Mouse (Mus musculus) cerebellum, adult 2 months (tissue): ENCODE data around the gene Anpep. TPM values are rescaled to one million over a fixed set of nuclear protein-coding genes. Genes with fewer than 3 reads are reported as not detected.

Experiments
- DNase-seq, 2 experiments: peaks; one replicate each; pipeline ENCODE4 v3.0.0; 2021
- H3K27ac ChIP-seq: fragments of 200-500 bp; 2 replicates; pipeline ENCODE4 v1.5.1; 2012; ENCODE audit warnings: low read length, control low read depth, inconsistent platforms; ENCODE audit not compliant: insufficient read depth
- H3K27me3 ChIP-seq: fragments of 200-500 bp; 2 replicates; pipeline ENCODE4 v1.6.1; 2012; ENCODE audit warnings: inconsistent platforms, mild to moderate bottlenecking, low read length, moderate library complexity; ENCODE audit not compliant: control insufficient read depth, insufficient read depth
- H3K4me1 ChIP-seq: fragments of 200-500 bp; 2 replicates; pipeline ENCODE4 v1.6.1; 2011; ENCODE audit warnings: low read length; ENCODE audit not compliant: control insufficient read depth, insufficient read depth
- H3K4me3 ChIP-seq: fragments of 200-500 bp; replicated peaks from 2 replicates; pipeline ENCODE3; 2011; ENCODE audit warnings: mild to moderate bottlenecking, low read depth, low read length, control low read depth; ENCODE audit not compliant: insufficient read depth
- CTCF ChIP-seq: fragments of 200-500 bp; IDR thresholded peaks from 2 replicates; pipeline ENCODE4 v1.5.1; 2011; ENCODE audit warnings: low read depth, mild to moderate bottlenecking, control low read depth, low read length, moderate library complexity, borderline replicate concordance; ENCODE audit not compliant: insufficient read depth
- POLR2A ChIP-seq: fragments of 200-500 bp; IDR thresholded peaks from 2 replicates; pipeline ENCODE4 v1.6.1; 2011; ENCODE audit warnings: low read length, control low read depth, borderline replicate concordance; ENCODE audit not compliant: insufficient read depth
- WGBS: fragments of 180-500 bp; shearing (Covaris S2); methylation state at CpG from one replicate; pipeline ENCODE4 v1.1.7; 2018; 5-methylcytosine and 5-hydroxymethylcytosine counted together
- polyA plus RNA-seq: library from polyadenylated mRNA; depleted of rRNA; stranded (reverse); fragments of >200 nt; gene quantifications from 2 replicates; pipeline ENCODE4 v1.2.3, GENCODE M21; 2012

The Anpep gene
- polyA plus RNA-seq, 1 experiment = 3.0 TPM

DNA sequence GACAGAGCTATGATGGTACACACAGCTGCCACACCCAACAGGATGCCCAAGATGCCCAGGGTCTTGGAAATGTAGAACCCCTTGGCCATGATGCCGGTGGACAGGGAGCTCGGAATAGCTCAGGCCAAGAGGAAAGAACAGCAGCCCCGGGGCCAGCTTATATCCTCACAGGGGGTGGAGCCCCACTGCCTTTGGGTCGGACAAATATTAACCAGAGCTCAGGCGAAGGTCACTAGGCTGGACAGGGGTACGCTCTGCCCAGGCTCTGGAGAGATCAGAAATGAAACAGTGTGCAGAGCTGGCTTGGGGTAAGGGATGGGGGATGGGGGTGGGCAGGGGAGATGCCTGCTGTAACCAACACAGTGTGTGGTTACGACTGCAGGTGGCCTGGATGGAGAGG is 18.7 kb downstream of the Anpep start:
- no peak for DNase-seq
- WGBS = 68% methylated on average over 7 of the region's 7 CpGs
- Histone ChIP-seq H3K4me1 (peaks cover 5% of the 10 kb centered on the region; the same call in 1 of the 2 replicates), H3K27ac (no peak overlapping the region), H3K27me3 (no peaks in the 10 kb centered on the region), H3K4me3 (no peak overlapping the region)
- TF ChIP-seq POLR2A (no peak), CTCF (no peak)

DNA sequence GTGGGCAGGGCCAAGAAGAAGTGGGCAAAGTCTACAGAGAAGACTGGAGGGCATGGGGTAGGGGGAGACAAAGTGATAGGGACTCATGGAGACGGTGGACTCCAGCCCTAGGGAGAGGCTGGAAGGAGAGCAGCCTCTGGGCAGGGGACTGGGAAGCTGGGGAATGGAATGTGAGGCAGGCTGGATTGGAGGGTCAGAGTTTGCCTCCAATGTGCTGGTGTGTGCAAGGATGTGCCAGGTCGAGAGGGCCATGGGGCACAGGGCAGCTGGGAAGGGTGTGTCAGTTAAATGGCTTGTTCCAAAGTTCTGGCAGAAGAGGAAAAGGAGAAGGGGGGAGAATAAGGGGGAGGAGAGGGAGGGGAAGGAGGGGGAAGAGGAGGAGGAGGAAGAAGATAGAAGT is 23.6 kb downstream of the Anpep start:
- Histone ChIP-seq H3K4me3 (no peak overlapping the region), H3K4me1 (no peaks in the 10 kb centered on the region), H3K27ac (no peak overlapping the region), H3K27me3 (no peaks in the 10 kb centered on the region)
- no peak for DNase-seq
- 56% methylated on average over 2 of the region's 2 CpGs for WGBS
- TF ChIP-seq CTCF (no peak), POLR2A (no peak)

DNA sequence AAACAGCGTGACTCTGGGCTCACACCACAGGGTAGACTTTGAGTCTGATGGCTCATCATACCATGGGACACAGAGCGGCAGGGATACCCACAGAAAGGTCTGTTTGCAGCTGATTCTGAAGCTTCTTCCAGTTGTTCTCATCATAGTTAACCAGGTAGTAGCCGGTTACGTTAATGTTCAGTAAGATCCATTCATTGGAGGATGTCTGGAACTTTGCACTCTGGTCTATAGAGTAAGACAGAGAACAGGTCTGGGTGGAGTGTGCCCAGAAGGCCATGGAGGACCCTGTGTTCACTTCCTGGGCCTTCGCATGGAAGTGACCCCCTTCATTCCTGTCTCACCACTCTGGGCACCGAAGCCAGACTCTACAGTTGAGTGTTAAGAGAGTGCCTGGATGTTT is 25.7 kb downstream of the Anpep start:
- no peak for TF ChIP-seq POLR2A
- TF ChIP-seq CTCF = no peak
- no peaks in the 10 kb centered on the region for H3K27me3 ChIP-seq
- H3K27ac ChIP-seq = no peak overlapping the region
- no peak for DNase-seq
- no peak overlapping the region for H3K4me3 ChIP-seq
- no peaks in the 10 kb centered on the region for H3K4me1 ChIP-seq
- WGBS = 98% methylated on average over 6 of the region's 6 CpGs

DNA sequence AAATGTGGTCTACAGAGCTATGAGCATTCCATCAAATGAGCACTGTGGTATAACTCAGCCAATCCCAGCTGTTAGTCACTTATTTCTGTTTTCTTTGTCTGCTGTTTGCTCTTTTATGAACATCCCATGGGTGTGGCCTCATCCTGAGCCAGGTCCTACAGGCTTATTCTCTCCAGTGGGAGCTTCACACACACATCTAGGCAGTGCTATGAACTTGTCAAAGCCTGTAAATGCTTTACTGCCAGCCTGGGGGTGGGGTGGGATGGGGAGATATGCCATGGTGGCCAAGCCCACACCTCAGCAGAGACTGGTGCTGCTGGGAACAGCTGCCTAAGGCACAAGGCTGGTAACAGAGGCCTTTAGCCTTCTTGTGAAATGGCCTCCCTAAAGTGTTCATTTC is 27.9 kb downstream of the Anpep start:
- Histone ChIP-seq H3K27ac (no peak overlapping the region), H3K4me1 (no peaks in the 10 kb centered on the region), H3K27me3 (no peaks in the 10 kb centered on the region), H3K4me3 (no peak overlapping the region)
- no peak for DNase-seq
- no peak for TF ChIP-seq CTCF
- TF ChIP-seq POLR2A = no peak

DNA sequence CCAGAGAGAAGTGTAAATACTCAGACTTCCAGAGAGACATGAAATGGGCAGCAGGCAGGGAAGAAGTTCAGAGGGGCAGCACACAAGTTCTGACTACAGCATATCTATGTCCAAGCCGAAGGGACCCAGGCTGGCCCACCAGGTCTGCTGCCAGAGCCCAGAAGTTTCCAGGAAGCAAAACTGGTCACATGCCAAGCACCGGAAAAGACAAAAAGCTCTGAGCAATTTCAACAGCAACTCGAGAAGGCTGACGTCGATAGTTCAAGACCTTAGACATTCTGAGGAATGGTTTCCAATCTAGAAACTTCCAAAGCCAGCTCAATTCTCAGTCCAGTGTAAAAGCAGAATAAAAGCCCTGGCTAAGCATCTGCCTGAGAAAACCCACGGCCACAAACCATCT is 29.3 kb downstream of the Anpep start:
- Histone ChIP-seq H3K27ac (no peak overlapping the region), H3K4me3 (no peak overlapping the region), H3K27me3 (no peaks in the 10 kb centered on the region), H3K4me1 (no peaks in the 10 kb centered on the region)
- TF ChIP-seq POLR2A (no peak), CTCF (no peak)
- no peak for DNase-seq
- WGBS = 31% methylated on average over 6 of the region's 6 CpGs

DNA sequence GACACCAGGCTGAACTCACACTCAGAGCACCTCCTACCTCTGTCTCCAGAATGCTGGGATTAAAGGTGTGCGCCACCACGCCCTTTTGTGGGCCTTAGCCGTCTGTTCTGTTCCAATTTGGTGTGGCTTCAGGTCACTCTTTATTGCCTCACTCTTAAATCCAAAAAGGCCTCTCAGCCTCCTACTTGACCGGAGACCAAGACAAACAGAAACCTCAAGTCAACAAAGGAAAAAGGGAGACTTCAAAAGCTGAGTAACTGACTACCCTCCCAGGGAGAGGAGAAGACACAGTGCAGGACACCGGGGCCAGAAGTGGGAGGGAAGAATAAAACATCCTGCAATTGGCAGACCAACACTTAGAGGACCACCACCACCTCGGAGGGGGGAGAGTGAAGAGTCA is 29.7 kb downstream of the Anpep start:
- DNase-seq = no peak
- Histone ChIP-seq H3K27ac (no peak overlapping the region), H3K4me1 (no peaks in the 10 kb centered on the region), H3K4me3 (no peak overlapping the region), H3K27me3 (no peaks in the 10 kb centered on the region)
- WGBS = 73% methylated on average over 6 of the region's 6 CpGs
- TF ChIP-seq CTCF (no peak), POLR2A (no peak)

DNA sequence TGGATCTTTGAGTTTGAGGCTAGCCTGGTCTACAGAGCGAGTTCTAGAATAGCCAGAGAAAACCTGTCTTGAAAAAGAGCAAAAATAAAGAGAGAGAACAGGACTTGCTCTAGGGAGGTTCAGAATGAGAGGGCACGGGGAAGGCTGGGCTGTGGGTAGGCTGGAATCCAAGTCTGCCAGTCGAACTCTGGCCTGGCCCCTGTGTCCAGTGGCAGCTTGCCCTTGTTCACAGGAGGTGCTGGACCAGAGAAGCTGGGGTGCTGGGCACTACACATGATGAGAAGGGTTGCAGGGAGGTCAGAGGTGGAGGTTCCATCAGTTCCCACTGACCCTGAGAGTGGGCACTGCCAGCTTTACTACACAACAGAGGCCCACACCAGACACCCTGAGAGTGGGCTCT is 32.5 kb downstream of the Anpep start:
- H3K27ac ChIP-seq = no peak overlapping the region
- no peak overlapping the region for H3K4me3 ChIP-seq
- no peak for DNase-seq
- TF ChIP-seq POLR2A (no peak), CTCF (no peak)
- 58% methylated on average over 3 of the region's 3 CpGs for WGBS
- no peaks in the 10 kb centered on the region for H3K27me3 ChIP-seq
- H3K4me1 ChIP-seq = no peaks in the 10 kb centered on the region

DNA sequence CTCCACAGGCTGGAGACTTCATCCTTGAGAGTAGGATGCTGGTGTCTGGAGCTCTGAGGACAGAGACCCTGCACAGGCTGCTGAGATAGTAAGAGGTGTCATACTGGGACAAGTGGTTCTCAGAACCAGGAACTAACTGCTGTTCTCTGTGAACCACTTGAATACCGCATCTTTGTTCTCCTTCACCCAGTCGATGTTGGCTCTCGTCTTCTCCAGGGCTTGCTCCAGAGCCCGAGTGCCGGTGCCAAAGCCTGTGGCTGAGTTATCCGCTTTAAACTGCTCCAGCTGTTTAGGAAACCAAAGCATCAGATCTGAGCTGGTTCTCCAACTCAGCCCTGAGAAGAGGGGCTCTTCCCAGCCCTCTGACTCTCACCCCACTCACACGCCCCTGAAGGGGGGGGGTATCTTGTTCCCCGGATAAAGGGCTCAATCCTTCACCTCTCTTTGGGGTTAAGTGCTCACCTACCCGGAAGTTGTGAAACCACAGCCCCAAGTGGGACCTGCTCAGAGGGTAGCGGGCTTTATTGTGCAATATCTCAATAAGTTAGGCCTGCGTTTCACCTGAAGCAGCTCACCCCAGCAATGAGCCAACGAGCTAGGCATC is 38.7 kb downstream of the Anpep start:
- DNase-seq = no peak
- TF ChIP-seq POLR2A (no peak), CTCF (no peak)
- Histone ChIP-seq H3K4me1 (no peaks in the 10 kb centered on the region; the same call in 1 of the 2 replicates), H3K27ac (no peak overlapping the region), H3K4me3 (no peak overlapping the region), H3K27me3 (no peaks in the 10 kb centered on the region)
- 68% methylated on average over 12 of the region's 12 CpGs for WGBS

DNA sequence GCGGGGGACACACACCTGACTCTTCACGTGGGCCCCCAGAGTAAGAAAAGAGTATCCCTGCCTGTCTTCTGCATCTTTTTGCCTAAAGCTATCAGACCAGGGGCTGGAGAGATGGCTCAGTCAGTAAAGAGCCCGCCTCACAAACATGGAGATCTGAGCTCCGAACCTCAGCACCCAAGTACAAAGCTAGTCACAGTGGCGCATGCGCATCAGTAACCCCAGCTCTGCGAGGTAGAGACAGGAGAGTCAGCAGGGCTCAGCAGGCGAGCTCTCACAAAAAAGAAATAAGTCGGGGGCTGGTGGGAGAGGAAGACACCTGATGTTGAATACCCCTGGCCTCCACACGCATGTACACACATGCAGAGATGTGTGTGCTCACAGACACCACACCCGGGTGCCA is 40.9 kb downstream of the Anpep start:
- DNase-seq = no peak
- Histone ChIP-seq H3K4me1 (no peaks in the 10 kb centered on the region; the same call in 1 of the 2 replicates), H3K27me3 (no peaks in the 10 kb centered on the region), H3K27ac (no peak overlapping the region), H3K4me3 (no peak overlapping the region)
- no peak for TF ChIP-seq CTCF
- TF ChIP-seq POLR2A = no peak
- WGBS = 58% methylated on average over 11 of the region's 11 CpGs
